Mouse (Mus musculus) brain, embryonic 14.5 days (tissue): Measurements from ENCODE around the gene Kirrel2. TPM values are rescaled to one million over a fixed set of nuclear protein-coding genes. Genes with fewer than 3 reads are reported as not detected.

Source experiments
- DNase-seq: peaks from one replicate; pipeline ENCODE4 v3.0.0-alpha.2; 2011; ENCODE audit warnings: low read depth
- CTCF ChIP-seq: fragments of 200-500 bp; IDR thresholded peaks from 2 replicates; pipeline ENCODE4 v1.5.1; 2012; ENCODE audit warnings: inconsistent platforms, mild to moderate bottlenecking, moderate library complexity, borderline replicate concordance; ENCODE audit not compliant: insufficient read depth, insufficient read length; ENCODE audit errors: extremely low read depth
- POLR2A ChIP-seq: fragments of 200-500 bp; IDR thresholded peaks from 2 replicates; pipeline ENCODE4 v1.6.1; 2012; ENCODE audit warnings: mild to moderate bottlenecking, inconsistent platforms, borderline replicate concordance; ENCODE audit not compliant: poor library complexity, insufficient read depth, insufficient read length, severe bottlenecking; ENCODE audit errors: extremely low read depth
- polyA plus RNA-seq: library from polyadenylated mRNA; depleted of rRNA; stranded (reverse); fragments of >200 nt; gene quantifications from 2 replicates; pipeline ENCODE4 v1.2.3, GENCODE M21; 2012; rRNA removed

The Kirrel2 gene
- polyA plus RNA-seq, 1 experiment, result 3.3 TPM

DNA sequence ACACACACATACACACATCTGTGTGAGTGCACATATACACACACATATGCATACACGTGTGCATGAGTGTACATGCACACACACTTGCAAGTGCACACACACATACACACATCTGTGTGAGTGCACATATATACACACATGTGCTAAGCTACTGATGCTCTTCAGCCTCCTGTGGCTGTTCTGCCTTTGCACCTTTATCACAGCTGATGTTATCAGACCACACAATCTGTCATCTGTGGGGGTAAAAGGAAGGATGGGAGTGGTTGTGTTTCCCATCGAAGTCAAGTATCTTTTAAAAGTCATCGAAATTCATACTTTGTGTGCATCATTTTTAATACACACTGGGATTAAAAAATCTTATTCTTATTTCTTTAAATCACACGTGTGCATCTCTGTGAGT, 55.1 kb downstream of the Kirrel2 start:
- TF ChIP-seq POLR2A (no peak), CTCF (no peak)
- no peak for DNase-seq

- peak; percentile 20 for DNase-seq
Observed at GRCm38 (mm10) chr7:30399671-30400070, 57.8 kb downstream of the Kirrel2 start.

More at GRCm38 (mm10) chr7:30399671-30400070, 57.8 kb downstream of the Kirrel2 start:
- TF ChIP-seq POLR2A (no peak), CTCF (no peak)

Other genes starting within 250 kb of the Kirrel2 start
- gene Polr2i, start 225.7 kb downstream of the Kirrel2 start, polyA plus RNA-seq, result 245 and 362 TPM in 2 replicates
- 177 and 180 TPM in 2 replicates for gene Tbcb, start 225.4 kb downstream of the Kirrel2 start, polyA plus RNA-seq
- 0.12 and 0.14 TPM in 2 replicates for gene Ovol3, start 222.0 kb downstream of the Kirrel2 start, polyA plus RNA-seq
- 0.11 and 0.12 TPM in 2 replicates for gene Thap8, start 177.6 kb downstream of the Kirrel2 start, polyA plus RNA-seq
- gene Wdr62, start 177.3 kb downstream of the Kirrel2 start, polyA plus RNA-seq, result 15.2 and 26.2 TPM in 2 replicates
- gene Clip3, start 166.0 kb downstream of the Kirrel2 start, polyA plus RNA-seq, result 233 and 314 TPM in 2 replicates
- 131 and 198 TPM in 2 replicates for gene Alkbh6, start 149.0 kb downstream of the Kirrel2 start, polyA plus RNA-seq
- gene Syne4, start 142.9 kb downstream of the Kirrel2 start, polyA plus RNA-seq, result 28.5 and 36.3 TPM in 2 replicates
- 0.36 and 0.37 TPM in 2 replicates for gene E130208F15Rik, start 135.9 kb downstream of the Kirrel2 start, polyA plus RNA-seq
- gene Sdhaf1, start 133.8 kb downstream of the Kirrel2 start, polyA plus RNA-seq, result 17.6 and 24.7 TPM in 2 replicates
- gene Lrfn3, start 94.9 kb downstream of the Kirrel2 start, polyA plus RNA-seq, result 29.1 and 39.2 TPM in 2 replicates
- gene Tyrobp, start 43.9 kb downstream of the Kirrel2 start, polyA plus RNA-seq, result 21.7 and 27.8 TPM in 2 replicates
- gene Hcst, start 37.8 kb downstream of the Kirrel2 start, polyA plus RNA-seq, result 0.90 and 1.4 TPM in 2 replicates
- gene Nfkbid, start 36.0 kb downstream of the Kirrel2 start, polyA plus RNA-seq, result 2.3 and 3.6 TPM in 2 replicates
- 571 and 616 TPM in 2 replicates for gene Aplp1, start 12.2 kb downstream of the Kirrel2 start, polyA plus RNA-seq
- 1.2 and 3.2 TPM in 2 replicates for gene Nphs1, start 625 bp upstream of the Kirrel2 start, polyA plus RNA-seq
- gene Prodh2, start 35.9 kb upstream of the Kirrel2 start, polyA plus RNA-seq, result 0.05 and 0.26 TPM in 2 replicates
- gene Arhgap33, start 77.4 kb upstream of the Kirrel2 start, polyA plus RNA-seq, result 241 and 276 TPM in 2 replicates
- gene Hspb6, start 94.5 kb upstream of the Kirrel2 start, polyA plus RNA-seq, result 8.4 and 8.7 TPM in 2 replicates
- gene Proser3, start 94.6 kb upstream of the Kirrel2 start, polyA plus RNA-seq, result 24.1 and 27.9 TPM in 2 replicates
- gene Lin37, start 102.1 kb upstream of the Kirrel2 start, polyA plus RNA-seq, result 45.1 and 53.9 TPM in 2 replicates
- gene U2af1l4, start 105.6 kb upstream of the Kirrel2 start, polyA plus RNA-seq, result 69.3 and 95.4 TPM in 2 replicates
- gene Gm49396, start 105.7 kb upstream of the Kirrel2 start, polyA plus RNA-seq, result 4.9 and 8.7 TPM in 2 replicates
- gene Psenen, start 105.9 kb upstream of the Kirrel2 start, polyA plus RNA-seq, result 102 and 154 TPM in 2 replicates
- 6.5 and 8.7 TPM in 2 replicates for gene Igflr1, start 107.7 kb upstream of the Kirrel2 start, polyA plus RNA-seq
- 69.7 and 72.2 TPM in 2 replicates for gene Kmt2b, start 131.0 kb upstream of the Kirrel2 start, polyA plus RNA-seq
- gene Zbtb32, start 141.2 kb upstream of the Kirrel2 start, polyA plus RNA-seq, result 0.37 and 0.47 TPM in 2 replicates
- gene Upk1a, start 155.2 kb upstream of the Kirrel2 start, polyA plus RNA-seq, result 2.7 and 3.9 TPM in 2 replicates
- 823 and 962 TPM in 2 replicates for gene Cox6b1, start 168.5 kb upstream of the Kirrel2 start, polyA plus RNA-seq
- gene Etv2, start 178.2 kb upstream of the Kirrel2 start, polyA plus RNA-seq, result not detected in 2 replicates
- gene Rbm42, start 192.6 kb upstream of the Kirrel2 start, polyA plus RNA-seq, result 91.6 and 103 TPM in 2 replicates
- 21.9 and 36.6 TPM in 2 replicates for gene Haus5, start 207.3 kb upstream of the Kirrel2 start, polyA plus RNA-seq
- gene Pmis2, start 213.9 kb upstream of the Kirrel2 start, polyA plus RNA-seq, result not detected in 2 replicates
- gene 2200002J24Rik, start 241.2 kb upstream of the Kirrel2 start, polyA plus RNA-seq, result 0.32 TPM in 1 of 2 replicates, not detected in the other